Mouse (Mus musculus) G1E (cell line): Measurements from ENCODE around the gene Rbbp4.

ENCODE experiments used
- CTCF ChIP-seq: IDR thresholded peaks from 2 replicates; pipeline ENCODE4 v1.5.1; 2012; ENCODE audit warnings: low read depth, low read length, inconsistent platforms, mixed read lengths
- GATA1 ChIP-seq: IDR thresholded peaks from 2 replicates; pipeline ENCODE4 v1.6.1; 2012; ENCODE audit warnings: borderline replicate concordance, low read length, inconsistent platforms, mixed read lengths
- POLR2AphosphoS5 ChIP-seq: IDR thresholded peaks from 2 replicates; pipeline ENCODE4 v1.6.1; 2012; ENCODE audit warnings: low read depth, low read length, inconsistent platforms; ENCODE audit not compliant: insufficient replicate concordance

- TF ChIP-seq POLR2AphosphoS5, result no peak
- TF ChIP-seq GATA1, result no peak
- no peak for TF ChIP-seq CTCF
These were observed 49.3 kb upstream of the Rbbp4 start for GRCm38 (mm10) chr4:129384440-129384839.
